Mouse (Mus musculus) testis, adult 2 months (tissue): Measurements from ENCODE around the gene Morc1.

Experiments used
- CTCF ChIP-seq: fragments of 200-500 bp; IDR thresholded peaks from 2 replicates; pipeline ENCODE4 v1.5.1; 2012; ENCODE audit warnings: low read depth, mild to moderate bottlenecking, inconsistent platforms, low read length, moderate library complexity; ENCODE audit not compliant: control insufficient read depth, insufficient read depth, insufficient replicate concordance
- POLR2A ChIP-seq: fragments of 200-500 bp; IDR thresholded peaks from 2 replicates; pipeline ENCODE4 v1.6.1; 2012; ENCODE audit warnings: low read depth, mild to moderate bottlenecking, inconsistent platforms, low read length, moderate library complexity; ENCODE audit not compliant: control insufficient read depth

- TF ChIP-seq CTCF (no peak), POLR2A (no peak)
Observed at GRCm38 (mm10) chr16:48677381-48677780, 246.3 kb downstream of the Morc1 start.
